Mouse (Mus musculus) kidney, postnatal 10 days (tissue): Measurements from ENCODE around the gene Ppid.
A peak's percentile ranks its signal among the peaks of the same experiment; 100 is the strongest.
"Not testable (repeated sequence)": the region's sequence is repeated elsewhere in the genome, so short reads cannot be mapped to it uniquely, and the experiment has no call there.

Experiments used
- DNase-seq: peaks from one replicate; pipeline ENCODE4 v3.0.0; 2021; ENCODE audit warnings: mixed read lengths

The Ppid gene

GRCm38 (mm10) chr3:79573376-79573775 lies 17.8 kb upstream of the Ppid start:
- DNase-seq = not testable (repeated sequence)

DNA sequence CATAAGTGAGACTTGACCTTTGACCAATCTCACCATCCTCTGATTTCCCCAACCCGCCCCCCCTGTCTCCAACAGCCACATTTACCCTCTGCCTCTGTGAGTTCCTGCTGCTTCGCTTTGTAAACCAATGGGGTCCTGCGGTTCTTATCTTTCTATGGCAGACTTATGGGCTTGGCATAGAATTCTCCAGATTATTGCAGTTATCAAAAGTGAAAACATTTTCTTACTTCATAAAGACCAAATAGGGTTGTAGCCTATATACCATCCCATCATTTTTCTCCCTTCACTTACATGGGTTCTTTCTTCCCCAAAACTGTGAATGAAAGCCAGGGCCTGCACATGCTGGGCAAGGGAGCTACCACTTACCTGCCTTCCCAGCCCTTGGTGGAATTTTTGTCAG lies 16.8 kb upstream of the Ppid start:
- DNase-seq = no peak

DNA sequence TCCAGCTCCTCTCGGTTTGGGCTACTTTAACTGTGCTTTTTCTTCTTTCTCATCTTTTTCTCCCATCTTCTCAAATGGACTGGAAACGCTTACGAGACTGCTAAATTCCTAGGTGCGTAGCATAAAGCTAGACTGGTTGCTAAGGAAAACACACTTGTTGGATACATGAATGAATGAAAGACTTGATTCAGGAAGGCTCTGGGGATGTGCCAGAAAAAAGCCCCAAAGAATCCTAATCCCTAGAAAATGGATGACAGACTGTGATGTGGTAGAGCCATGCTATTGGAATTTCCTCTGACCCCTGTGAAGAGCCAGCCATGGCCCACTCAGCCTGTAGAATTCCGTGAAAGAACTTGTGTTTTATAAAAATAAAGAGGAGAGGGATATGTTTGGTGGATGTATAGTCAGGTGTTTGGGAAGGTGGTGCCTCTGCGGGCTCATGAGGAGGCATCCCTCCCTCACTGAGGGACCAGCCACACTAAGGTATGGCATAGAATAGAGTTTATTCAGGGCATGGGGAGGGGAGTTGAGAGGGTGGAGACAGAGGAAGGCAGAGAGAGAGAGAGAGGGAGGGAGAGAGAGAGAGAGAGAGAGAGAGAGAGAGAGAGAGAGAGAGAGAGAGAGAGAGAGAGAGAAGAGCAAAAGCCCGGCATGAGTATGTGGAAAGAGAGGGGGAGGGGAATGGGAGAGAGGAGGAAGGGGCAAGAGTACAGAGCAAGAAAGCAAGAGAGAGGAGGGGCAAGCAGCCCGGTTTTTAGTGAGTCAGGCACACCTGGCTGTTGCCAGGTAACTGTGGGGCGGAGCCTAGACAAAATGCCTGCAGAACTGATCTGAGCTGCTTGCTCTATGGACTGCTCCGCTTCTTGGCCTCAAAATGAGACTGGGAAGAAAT lies 15.3 kb upstream of the Ppid start:
- DNase-seq = peak; percentile 58

DNA sequence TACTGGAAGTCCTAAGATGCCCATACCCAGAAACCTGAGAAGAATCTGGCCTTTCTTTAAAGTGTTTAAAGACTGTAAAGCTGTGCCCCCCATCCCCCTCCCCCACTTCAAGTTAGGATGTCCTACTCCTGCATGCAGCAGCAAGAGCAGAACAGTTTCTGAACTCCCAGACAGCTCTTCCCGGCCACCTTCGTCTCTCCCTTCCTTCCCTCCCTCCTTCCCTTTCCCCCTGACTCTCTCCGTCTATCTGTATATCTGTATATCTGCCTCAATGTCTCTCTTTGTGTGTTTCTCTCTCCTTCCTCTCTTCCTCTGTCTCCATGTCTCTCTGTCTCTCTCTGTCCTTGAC lies 14.7 kb upstream of the Ppid start:
- no peak for DNase-seq

DNA sequence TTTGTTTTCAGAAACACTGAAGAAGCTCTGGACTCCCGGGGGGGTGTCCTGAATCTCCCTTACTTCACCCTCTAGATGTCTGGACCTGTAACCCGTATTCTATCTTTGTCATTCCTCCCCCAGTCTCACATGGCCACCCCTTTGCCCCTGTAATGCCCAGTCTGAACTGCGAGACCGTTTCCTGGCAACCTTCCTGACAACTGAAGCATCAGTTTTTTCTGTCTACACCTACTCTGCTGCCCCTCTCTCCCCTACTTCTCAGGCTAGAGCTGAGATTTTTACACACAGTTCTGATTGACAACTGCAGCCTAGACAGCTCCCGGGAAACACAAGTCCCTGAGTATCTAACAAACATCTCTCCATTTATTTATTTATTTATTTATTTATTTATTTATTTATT lies 14.3 kb upstream of the Ppid start:
- DNase-seq = no peak

DNA sequence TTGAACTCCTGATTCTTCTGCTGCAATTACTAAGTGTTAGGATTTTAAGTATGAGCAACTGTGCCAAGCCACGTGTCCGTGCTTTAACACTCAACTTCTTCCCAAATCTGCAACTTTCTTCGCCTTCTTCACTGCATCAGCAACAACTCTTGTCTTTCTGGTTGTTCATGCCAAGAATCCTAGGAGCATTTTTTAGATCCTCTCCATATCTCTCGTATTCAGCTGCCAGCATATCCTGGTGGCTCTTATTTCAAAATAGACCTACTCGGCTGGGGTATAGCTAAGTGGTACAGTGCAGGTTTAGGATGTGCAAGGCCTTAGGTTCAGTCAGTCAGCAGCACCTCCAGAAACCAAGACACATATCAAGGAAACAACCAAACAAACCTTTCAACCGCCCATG lies 13.5 kb upstream of the Ppid start:
- no peak for DNase-seq

DNA sequence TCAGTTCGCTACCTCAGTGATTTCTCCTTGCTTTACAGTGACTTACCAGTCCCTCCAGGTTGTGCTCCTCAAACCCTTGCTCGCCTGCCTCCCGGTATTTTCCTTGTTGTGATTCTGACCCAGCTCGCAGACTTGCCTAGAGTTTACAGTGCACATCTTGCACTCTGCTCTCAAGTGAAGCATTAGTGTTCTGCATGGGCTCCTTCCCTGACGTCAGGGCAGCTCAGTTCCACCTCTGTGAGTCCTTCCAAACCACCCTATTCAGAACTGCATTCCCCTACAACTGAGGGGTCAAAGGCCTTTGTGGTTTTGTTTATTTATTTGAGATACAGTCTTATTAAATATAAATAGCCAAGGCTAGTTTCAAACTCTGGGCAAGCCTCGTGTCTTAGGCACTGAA lies 13.0 kb upstream of the Ppid start:
- DNase-seq = no peak

DNA sequence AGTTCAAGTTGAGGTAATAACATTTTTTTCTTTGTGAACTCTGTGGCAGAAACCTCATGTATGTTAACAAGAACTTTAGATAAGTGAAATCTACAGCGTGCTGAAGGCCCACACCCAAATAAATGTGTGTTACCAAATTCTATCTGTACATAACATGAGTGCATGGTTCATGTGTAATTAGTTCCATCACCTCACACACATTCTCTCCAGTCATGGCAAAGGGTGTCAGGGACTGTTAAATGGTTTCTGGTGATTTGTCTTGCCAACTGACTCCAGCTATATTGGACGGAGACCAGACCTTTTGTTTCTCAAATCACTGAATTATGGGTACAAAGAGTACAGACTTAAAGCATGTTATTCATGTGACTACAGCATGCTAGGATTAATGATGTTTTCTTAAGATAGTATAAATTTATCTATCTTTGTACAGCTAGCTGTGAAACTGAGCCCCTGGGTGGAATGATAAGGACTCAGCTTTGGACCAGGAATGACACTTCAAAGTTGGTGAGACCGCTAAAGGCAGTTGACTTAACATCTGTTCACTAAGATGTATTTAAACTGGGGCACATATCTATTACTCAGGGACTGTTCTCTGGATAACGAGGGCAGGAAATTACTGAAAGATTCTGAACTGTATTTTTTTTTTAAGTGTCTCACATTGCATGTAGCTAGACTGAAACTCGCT lies 11.1 kb upstream of the Ppid start:
- DNase-seq = no peak

DNA sequence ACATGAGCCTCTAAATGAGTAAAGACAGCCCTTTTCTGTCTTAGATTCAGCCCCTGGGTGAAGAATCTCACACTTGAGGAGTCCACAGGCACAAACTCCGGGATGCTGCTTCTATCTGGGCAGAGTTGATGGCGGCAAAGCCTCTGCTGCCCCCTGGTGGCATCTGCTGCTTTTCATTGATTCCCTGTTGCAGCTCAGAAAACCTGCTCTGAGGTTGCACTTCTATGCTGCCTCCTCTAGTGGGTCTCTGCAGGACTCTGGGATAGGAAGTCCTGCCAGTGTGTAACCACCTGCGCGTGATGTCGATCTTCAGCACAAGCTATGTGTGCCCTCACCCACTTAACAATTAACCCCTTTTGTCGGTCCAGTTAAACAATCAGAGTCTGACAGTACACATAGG lies 4.3 kb upstream of the Ppid start:
- DNase-seq = peak; percentile 94

GRCm38 (mm10) chr3:79589671-79590070 lies 1.5 kb upstream of the Ppid start:
- no peak for DNase-seq

DNA sequence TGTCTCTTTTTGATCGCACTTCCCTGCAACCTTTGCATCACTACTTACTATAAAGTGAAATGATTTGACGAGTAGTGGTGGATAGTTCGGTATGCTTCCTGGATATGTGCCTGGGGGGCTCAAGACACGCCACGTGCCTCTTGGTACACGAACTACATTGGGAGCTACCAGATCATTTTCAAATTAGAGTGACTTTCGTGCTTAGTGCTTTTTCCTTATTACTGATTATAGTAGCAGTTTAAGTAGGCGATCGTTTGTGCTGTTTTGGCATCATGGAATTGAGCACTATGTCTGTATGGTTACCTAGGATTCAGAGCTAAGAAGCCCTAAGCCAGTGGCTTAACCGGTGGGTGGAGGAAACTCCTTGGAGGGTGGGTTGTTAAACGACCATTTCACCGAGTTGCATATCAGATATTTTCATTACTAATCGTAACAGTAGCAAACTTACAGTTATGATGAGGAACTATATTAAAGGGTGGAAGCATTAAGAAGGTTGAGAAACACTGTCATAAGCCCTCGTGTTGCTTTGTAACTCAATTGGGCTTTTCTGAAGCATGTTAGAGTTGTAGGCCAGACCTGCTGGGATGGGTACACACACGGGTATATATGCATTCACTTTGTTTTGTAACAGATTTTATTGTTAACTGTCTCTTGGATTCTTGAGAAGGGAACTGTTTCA lies 790 bp downstream of the Ppid start:
- DNase-seq = no peak

DNA sequence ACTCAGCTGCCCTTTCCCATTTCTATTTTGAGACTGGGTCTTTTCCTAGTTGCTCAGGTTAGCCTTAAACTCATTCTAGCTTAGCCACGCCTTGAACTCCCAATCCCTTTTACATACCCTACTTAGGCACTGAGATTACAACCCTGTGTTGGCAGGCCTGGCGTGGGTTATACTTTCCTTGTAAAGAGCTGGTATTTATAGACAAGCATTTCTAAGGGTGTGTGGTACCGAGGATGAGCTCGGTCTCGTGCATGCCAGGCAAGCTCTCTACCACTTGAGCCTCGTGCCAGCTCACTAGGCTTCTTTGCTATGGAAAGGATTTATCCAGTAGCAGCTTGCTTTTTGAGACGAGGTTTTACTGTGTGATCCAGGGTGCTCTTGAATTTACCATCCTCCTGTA lies 4.3 kb downstream of the Ppid start:
- no peak for DNase-seq

- DNase-seq = no peak
These were observed 18.7 kb downstream of the Ppid start for GRCm38 (mm10) chr3:79609886-79610285.

GRCm38 (mm10) chr3:79627484-79628181 lies 36.5 kb downstream of the Ppid start:
- DNase-seq = no peak

DNA sequence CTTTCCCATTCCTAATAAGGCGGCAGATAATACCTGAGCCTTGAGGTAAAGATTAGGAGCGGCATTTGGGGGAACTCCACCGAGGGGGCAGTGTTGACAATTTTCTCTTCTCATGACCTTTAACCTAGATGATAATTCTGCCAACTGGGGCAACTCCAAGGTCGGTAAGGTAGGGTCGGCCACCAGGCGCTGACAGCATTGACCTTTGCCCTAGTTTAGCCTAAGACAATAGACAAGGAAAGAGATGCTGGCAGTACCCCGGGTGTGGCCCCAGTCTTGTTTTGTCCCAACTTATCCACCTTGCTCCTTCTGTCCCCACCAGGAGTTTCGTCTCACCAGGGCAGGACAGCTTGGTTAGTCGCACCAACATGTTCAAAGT lies 37.0 kb downstream of the Ppid start:
- DNase-seq = no peak

GRCm38 (mm10) chr3:79628561-79629415 lies 37.6 kb downstream of the Ppid start, which contains the start of gene 4930579G24Rik:
Gene 4930579G24Rik, plus strand, starts transcription at chr3:79629079.
- DNase-seq = peak; percentile 95

- DNase-seq = peak; percentile 86
These were observed 38.2 kb downstream of the Ppid start, which contains the start of gene Etfdh for GRCm38 (mm10) chr3:79629416-79629730. Gene Etfdh, minus strand, starts transcription at chr3:79629500.

GRCm38 (mm10) chr3:79652129-79652528 lies 61.0 kb downstream of the Ppid start:
- DNase-seq = no peak
